Mouse (Mus musculus): ENCODE results near the gene L1td1. TPM values are rescaled to one million over a fixed set of nuclear protein-coding genes. Genes with fewer than 3 reads are reported as not detected.

Gene L1td1
- total RNA-seq (2023): not detected in 2 replicates

DNA sequence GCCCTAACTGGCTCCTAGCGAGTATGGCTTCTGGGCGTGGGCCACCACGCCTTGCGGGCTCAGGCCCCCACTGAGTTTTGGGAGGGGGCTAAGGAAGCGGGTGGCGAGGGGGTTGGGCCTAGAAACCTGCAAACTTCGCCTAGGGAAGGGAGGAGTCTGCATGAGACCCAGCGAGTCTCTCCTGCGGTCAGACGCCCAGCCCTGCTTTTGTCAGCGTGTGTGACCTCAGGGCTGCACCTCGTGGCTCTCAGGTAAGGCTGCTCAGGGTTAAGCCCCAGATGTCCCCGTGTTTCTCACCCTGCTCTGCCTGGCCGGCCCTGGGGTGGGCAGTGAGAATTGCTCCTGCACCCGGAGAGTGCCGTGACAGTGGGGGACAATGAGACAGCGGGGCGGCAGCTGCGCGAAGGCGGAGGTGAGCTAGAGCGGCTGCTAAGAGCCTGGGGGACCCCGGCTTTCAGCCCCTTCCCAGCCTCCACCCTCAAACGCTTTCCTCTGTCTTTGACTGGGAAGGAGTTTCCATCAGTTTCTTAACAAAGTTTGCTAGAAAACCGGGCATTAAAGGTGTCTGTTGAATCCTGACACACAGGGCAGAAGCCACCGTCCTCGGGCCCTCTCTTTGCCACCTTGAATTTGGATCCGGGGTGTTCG, at the start of gene L1td1:
Gene L1td1 (plus strand): TSS at position 145 of the 648 bp plus-strand sequence.

Other genes starting within 250 kb of the L1td1 start
- gene Kank4, start 90.8 kb downstream of the L1td1 start, total RNA-seq (2023): 0.07 TPM in 1 of 2 replicates, not detected in the other
- not detected in 2 replicates for gene I0C0044D17Rik, start 97.1 kb downstream of the L1td1 start, total RNA-seq (2023)
- 47.8 and 55.8 TPM in 2 replicates for gene Usp1, start 197.1 kb downstream of the L1td1 start, total RNA-seq (2023)